Mouse (Mus musculus) heart, adult 8-10 months (tissue): ENCODE data around the gene Lifr. TPM values are rescaled to one million over a fixed set of nuclear protein-coding genes. Genes with fewer than 3 reads are reported as not detected.

Source experiments
- DNase-seq: peaks from one replicate; pipeline ENCODE4 v3.0.0; 2022; ENCODE audit warnings: low spot score
- total RNA-seq, 4 experiments: library from RNA; stranded (reverse); gene quantifications; 2 replicates each; pipeline ENCODE4 v1.2.4; 2022

Gene Lifr
- total RNA-seq, 4 experiments from 2014 or later = 51.5 to 61.6 (median 57.9) TPM

GRCm38 (mm10) chr15:7128627-7129126, 38.3 kb downstream of the Lifr start:
- peak; percentile 71 for DNase-seq

DNA sequence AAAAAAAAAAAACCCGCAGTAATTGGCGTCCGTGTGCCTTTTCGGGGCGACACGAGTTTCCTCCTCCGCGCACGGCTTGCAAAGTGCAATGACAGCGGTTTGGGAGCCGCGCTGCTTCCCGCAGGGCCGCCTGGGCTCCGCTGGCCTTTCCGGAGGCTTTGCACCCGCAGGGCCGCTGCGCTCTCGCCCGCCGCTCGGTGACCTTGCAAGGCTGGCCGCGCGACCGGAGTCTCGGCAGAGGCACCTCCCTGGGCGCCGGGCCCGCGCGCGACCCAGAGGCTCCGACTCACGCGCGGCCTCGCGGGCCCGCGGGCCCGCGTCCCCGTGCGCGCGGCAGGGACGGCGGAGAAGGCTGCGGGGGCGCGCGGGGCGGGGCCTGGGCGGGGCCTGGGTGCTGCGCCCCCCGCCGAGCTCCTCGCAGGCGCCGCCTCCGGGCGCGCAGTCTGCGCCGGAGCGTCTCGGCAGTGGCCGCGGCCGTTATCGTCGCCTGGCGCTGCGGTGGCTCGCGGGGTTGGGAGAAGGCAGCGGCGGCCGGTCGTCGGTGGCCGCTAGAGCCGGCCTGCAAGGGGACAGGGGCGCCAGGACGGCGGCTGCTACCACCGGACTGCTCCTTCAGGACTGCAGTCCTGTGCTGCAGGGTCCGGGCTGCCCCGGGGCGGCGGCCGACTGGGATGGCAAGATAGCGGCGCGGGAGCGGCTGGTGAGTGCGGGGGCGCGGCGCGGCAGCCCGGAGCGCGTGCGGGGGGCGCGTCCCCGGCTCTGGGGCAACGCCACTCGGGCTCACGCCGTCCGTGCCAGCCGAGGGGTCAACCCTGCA, 38.9 kb downstream of the Lifr start:
- DNase-seq = peak; percentile 81

- no peak for DNase-seq
Measured at GRCm38 (mm10) chr15:7129944-7130287, 39.5 kb downstream of the Lifr start.

DNA sequence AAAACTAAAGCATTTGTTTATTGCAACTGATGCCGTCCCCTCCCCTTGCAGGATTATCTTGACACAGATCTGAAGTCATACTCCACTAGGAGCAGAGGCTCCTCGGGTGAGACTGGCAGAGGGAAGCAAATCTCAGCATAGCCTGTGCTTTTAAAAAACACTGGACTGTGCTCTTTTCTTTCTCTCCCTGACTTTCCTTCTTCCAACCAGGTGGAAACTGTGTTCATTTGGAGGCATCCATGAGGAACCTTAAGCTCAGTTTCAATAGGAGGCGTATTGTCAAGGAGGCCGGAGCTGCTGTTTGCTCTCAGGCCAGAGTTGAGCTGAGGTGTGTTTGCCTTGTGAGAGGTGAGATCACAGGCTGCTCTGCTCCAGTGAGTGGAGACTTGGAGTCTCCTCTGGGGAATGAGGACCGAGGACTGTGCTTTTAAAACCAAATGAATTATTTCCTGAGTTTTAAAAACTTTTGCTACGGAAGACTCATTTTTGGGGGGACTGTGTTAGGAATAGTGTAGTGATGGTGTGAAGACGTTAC, 40.3 kb downstream of the Lifr start:
- no peak for DNase-seq

- no peak for DNase-seq
Measured at GRCm38 (mm10) chr15:7132741-7133140, 42.3 kb downstream of the Lifr start.

- DNase-seq = peak; percentile 62
Measured at GRCm38 (mm10) chr15:7134454-7135052, 44.1 kb downstream of the Lifr start.

GRCm38 (mm10) chr15:7135982-7136562, 45.7 kb downstream of the Lifr start:
- DNase-seq = no peak

GRCm38 (mm10) chr15:7136912-7137311, 46.5 kb downstream of the Lifr start:
- no peak for DNase-seq

GRCm38 (mm10) chr15:7137607-7138006, 47.2 kb downstream of the Lifr start:
- DNase-seq = no peak

- DNase-seq = no peak
Measured at GRCm38 (mm10) chr15:7138471-7138870, 48.1 kb downstream of the Lifr start.

GRCm38 (mm10) chr15:7140322-7140721, 49.9 kb downstream of the Lifr start:
- no peak for DNase-seq

GRCm38 (mm10) chr15:7141246-7141645, 50.8 kb downstream of the Lifr start:
- DNase-seq = no peak

DNA sequence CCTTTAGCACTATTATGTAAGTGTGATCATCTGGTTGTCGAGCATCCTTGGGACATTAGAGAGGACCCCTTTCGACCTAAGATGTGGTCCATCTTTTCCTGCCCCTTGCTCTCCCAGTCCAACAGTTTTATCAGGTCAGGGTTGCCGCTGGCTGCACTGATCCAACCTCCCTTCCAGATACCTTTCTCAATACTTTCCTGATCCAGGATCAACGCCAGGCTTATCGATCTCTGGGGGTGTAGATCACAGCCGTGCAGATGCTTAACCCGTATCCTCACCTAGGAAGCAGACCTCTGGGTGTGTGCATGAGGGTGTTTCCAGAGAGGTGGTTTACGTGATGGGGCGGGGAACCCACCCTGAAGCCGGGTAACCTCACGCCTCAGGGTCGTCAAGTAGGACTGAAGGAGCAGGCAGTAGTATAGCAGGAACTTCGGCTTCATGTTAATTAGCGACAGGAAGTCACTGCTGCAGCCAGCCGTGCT, 53.3 kb downstream of the Lifr start:
- no peak for DNase-seq

DNA sequence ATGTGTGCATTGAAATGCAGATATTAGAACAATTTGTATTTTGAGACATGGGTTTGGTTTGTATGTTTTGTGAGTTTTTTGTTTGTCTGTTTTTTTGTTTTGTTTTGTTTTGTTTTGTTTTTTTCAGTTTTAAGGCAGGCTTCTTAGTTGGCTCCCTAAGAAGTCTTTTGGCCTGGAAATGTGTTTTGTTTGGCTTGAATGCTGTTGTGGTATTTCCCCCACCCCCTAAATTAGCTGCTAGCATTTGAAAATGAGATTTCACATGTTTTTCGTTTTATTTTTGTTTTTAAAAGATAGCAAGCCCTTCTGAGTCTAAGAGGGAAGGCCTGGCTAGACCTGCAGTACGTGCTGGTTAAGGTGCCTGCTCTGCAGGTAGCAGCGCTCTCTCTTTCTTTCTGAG, 54.1 kb downstream of the Lifr start:
- DNase-seq = no peak

DNA sequence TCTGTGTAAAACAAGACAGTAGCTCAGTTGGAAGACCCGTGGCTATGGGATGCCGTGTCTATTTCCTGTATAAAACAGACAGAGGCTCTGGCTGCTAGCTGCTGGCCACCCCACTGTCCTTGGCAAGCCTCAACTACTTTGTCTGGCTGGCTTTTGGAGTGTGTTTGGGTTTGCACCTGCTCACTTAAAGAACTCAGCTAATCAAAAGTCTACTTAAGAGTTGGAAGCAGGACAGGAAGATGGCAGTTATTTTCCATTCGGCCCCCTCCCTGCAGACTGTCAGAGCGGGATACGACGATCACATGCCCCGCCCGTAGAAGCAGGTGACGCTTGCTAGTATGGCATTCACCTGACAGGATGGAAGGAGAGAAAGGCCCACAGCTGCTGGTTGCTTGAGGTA, 54.5 kb downstream of the Lifr start:
- DNase-seq = no peak

GRCm38 (mm10) chr15:7145555-7145954, 55.1 kb downstream of the Lifr start:
- DNase-seq = no peak

DNA sequence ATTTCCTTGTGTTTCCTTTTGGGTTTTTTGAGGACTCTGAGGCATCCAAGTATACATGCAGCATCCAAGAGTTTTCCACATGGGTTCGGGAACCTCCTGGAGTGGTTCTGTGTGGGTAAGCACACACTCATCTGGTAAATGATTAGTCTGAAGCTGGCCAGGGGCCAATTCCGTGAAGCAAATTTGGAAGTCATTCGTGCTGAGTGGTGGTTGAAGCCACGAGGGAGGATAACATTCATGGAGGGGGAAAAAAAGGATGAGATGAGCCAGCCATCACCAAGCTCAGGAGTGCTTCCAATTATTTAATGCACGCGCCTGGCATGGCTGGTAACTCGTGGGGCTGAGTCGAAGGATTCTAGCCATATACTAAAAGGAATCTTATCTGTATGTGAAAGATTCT, 56.1 kb downstream of the Lifr start:
- DNase-seq = no peak

GRCm38 (mm10) chr15:7149796-7150195, 59.4 kb downstream of the Lifr start:
- no peak for DNase-seq

DNA sequence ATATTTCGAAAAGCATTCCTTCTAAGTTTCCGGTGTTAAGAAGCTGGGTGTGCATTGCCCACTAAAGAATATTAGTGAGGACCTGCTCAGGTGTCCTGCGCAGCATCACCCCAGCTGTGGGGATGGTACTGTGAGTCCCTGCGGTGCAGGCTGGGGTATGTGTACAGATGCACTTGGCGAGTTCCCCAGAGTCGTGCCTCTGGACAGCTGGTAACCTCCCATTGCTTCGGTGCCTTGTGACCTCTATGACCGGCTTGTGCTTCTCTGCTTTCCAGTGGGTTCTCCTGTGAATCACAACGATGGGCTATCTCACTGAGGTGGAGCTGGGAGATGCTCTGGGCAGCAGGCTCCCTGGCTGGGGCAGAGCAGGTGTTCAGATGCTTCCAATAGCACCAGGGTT, 60.2 kb downstream of the Lifr start:
- DNase-seq = no peak

DNA sequence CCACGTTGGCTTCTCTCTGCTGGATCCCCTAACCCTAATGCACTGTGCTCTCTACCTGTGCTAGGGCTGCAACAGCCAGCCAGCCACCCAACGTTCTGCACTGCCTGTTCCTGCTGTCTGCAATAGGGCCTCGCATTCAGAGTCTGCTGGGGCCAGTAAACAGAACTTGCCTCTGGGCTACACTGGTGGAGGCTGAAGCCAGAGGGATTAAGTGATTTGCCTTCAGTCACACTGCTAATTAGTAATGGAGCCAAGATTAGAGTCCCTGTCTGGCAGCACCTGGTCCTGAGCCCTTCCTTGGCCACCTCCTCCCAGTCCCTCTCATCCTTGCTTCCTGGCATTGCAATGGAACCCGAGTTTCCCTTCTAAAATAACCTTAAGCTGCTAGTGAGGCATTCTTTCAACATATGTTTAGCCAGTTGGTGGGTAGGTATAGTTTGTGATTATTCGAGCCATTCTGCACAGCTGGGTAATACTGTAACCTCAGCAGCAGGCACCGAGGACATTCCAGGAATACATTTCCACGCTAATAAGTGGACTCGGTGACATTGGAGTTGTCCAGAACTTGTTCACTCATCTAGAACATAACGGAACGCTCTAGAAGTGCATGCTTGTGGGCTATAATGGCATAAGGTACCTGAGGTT, 61.8 kb downstream of the Lifr start:
- DNase-seq = no peak

GRCm38 (mm10) chr15:7154010-7154736, 63.8 kb downstream of the Lifr start:
- DNase-seq = peak; percentile 66
